Comparison of ENCODE assay signal across 23 mouse cellular contexts in the genomic region with DNA sequence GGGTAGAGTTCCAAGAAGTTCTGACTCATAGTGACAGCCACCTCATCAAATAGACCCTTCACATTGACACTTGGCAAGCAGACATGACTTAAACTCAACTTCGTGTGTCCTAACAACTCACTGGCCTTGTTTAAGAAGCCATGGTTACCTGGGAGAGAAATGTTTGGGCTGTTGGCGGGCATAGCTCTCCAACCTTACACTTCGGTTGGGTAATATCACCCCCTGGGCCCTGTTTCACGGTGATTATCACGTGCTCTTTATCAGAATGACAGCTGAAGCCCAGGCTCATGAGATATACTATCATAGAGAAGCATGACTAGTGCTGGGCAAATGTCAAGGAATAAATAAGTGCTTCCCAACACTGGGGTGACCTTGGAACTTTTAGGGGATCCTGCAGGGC.
"Had no signal": no experiment of that assay in that cellular context is flagged by ENCODE, and none has a peak within 500 bp of the region (broad histone marks: within the 10 kb centered on the region; RNA-seq: fewer than 3 reads in every experiment).

No protein-coding gene starts in this region.

- H3K4me3 ChIP-seq: forebrain, embryonic 15.5 days; hindbrain, embryonic 13.5 days; hindbrain, embryonic 15.5 days; kidney, embryonic 15.5 days; limb, embryonic 13.5 days; limb, embryonic 15.5 days; liver, embryonic 12.5 days had no signal

- H3K4me2 ChIP-seq: forebrain, embryonic 15.5 days; hindbrain, embryonic 13.5 days; hindbrain, embryonic 15.5 days; kidney, embryonic 15.5 days; limb, embryonic 13.5 days; limb, embryonic 15.5 days; liver, embryonic 12.5 days had no signal

- H3K4me1 ChIP-seq: forebrain, embryonic 15.5 days; hindbrain, embryonic 13.5 days; hindbrain, embryonic 15.5 days; kidney, embryonic 15.5 days; liver, embryonic 12.5 days had no signal

- H3K9me3 ChIP-seq: forebrain, embryonic 15.5 days; hindbrain, embryonic 13.5 days; hindbrain, embryonic 15.5 days; kidney, embryonic 15.5 days; limb, embryonic 13.5 days; limb, embryonic 15.5 days; liver, embryonic 12.5 days had no signal

- H3K27me3 ChIP-seq: forebrain, embryonic 15.5 days; hindbrain, embryonic 13.5 days; hindbrain, embryonic 15.5 days; kidney, embryonic 15.5 days; limb, embryonic 13.5 days; limb, embryonic 15.5 days; liver, embryonic 12.5 days had no signal

- H3K9ac ChIP-seq: forebrain, embryonic 15.5 days; forebrain, postnatal 0 days; hindbrain, embryonic 13.5 days; hindbrain, embryonic 15.5 days; kidney, embryonic 15.5 days; limb, embryonic 13.5 days; limb, embryonic 15.5 days; liver, embryonic 12.5 days; liver, embryonic 14.5 days had no signal

- ATAC-seq: forebrain, embryonic 15.5 days; forebrain, postnatal 0 days; hindbrain, postnatal 0 days; liver, embryonic 12.5 days had no signal

- H3K27ac ChIP-seq: forebrain, embryonic 15.5 days; hindbrain, embryonic 13.5 days; hindbrain, embryonic 15.5 days; hindbrain, postnatal 0 days; kidney, embryonic 15.5 days; kidney, postnatal 0 days; limb, embryonic 13.5 days; limb, embryonic 15.5 days; liver, embryonic 12.5 days; liver, embryonic 14.5 days had no signal

- DNase-seq: forebrain, postnatal 0 days; gastrocnemius, postnatal 14 days; gastrocnemius, postnatal 36 days; heart, adult 18-20 months; kidney, adult 11 months; kidney, adult 2 months; kidney, adult 9 months; kidney, postnatal 14 days; kidney, postnatal 36 days; layer of hippocampus, adult 9-11 months; layer of hippocampus, postnatal 36 days; left cerebral cortex, postnatal 4 days; lung, adult 18-20 months had no signal

- H3K36me3 ChIP-seq: forebrain, embryonic 15.5 days; kidney, embryonic 15.5 days; limb, embryonic 13.5 days; limb, embryonic 15.5 days; liver, embryonic 12.5 days had no signal
